Mouse (Mus musculus) forebrain, embryonic 13.5 days (tissue): ENCODE measurements around the gene Bckdk. TPM values are rescaled to one million over a fixed set of nuclear protein-coding genes. Genes with fewer than 3 reads are reported as not detected.
"Not testable (repeated sequence)": the region's sequence is repeated elsewhere in the genome, so short reads cannot be mapped to it uniquely, and the experiment has no call there.

ENCODE experiments used
- ATAC-seq: fragments of 200-750 bp; cut with Nextera tagmentation; 2 replicates; pipeline ENCODE4 v1.8.0; 2017
- H3K27ac ChIP-seq: fragments of 300-500 bp; sonication (generic); 2 replicates; pipeline ENCODE4 v1.5.1; 2015; ENCODE audit warnings: inconsistent platforms, mild to moderate bottlenecking, moderate library complexity
- H3K27me3 ChIP-seq: fragments of 300-500 bp; sonication (generic); 2 replicates; pipeline ENCODE4 v1.6.1; 2015; ENCODE audit warnings: mild to moderate bottlenecking, inconsistent platforms
- H3K36me3 ChIP-seq: fragments of 300-500 bp; sonication (generic); 2 replicates; pipeline ENCODE4 v1.6.1; 2015; ENCODE audit warnings: mild to moderate bottlenecking, inconsistent platforms; ENCODE audit not compliant: poor library complexity, severe bottlenecking
- H3K4me1 ChIP-seq: fragments of 300-500 bp; sonication (generic); 2 replicates; pipeline ENCODE4 v1.6.1; 2015; ENCODE audit warnings: inconsistent platforms
- H3K4me2 ChIP-seq: fragments of 300-500 bp; sonication (generic); 2 replicates; pipeline ENCODE4 v1.6.1; 2015; ENCODE audit warnings: inconsistent platforms, mild to moderate bottlenecking, moderate library complexity
- H3K4me3 ChIP-seq: fragments of 300-500 bp; sonication (generic); 2 replicates; pipeline ENCODE4 v1.5.1; 2015; ENCODE audit warnings: mild to moderate bottlenecking, inconsistent platforms
- H3K9ac ChIP-seq: fragments of 300-500 bp; sonication (generic); 2 replicates; pipeline ENCODE4 v1.6.1; 2015; ENCODE audit warnings: mild to moderate bottlenecking, inconsistent platforms
- H3K9me3 ChIP-seq: fragments of 300-500 bp; sonication (generic); replicated peaks from 2 replicates; pipeline ENCODE4 v1.6.1; 2016; ENCODE audit warnings: inconsistent platforms
- WGBS: fragments of 180-500 bp; shearing (Covaris S2); methylation state at CpG from one replicate; pipeline ENCODE4 v1.1.7; 2015; 5-methylcytosine and 5-hydroxymethylcytosine counted together
- polyA plus RNA-seq: library from polyadenylated mRNA; unstranded; fragments of >200 nt; fragmentation: Nextera tagmentation; extraction: Ambion mirVana; gene quantifications from 2 replicates; pipeline ENCODE4 v1.2.1, GENCODE M21; 2015

Bckdk gene
- polyA plus RNA-seq, 1 experiment from 2014 or later, result 80.2 TPM

GRCm38 (mm10) chr7:127935028-127935722 lies 31.3 kb downstream of the Bckdk start:
- Histone ChIP-seq H3K27ac (peak overlapping the region; percentile 49; the same call in 1 of the 2 replicates), H3K4me3 (peak overlapping the region; percentile 69), H3K36me3 (no peaks in the 10 kb centered on the region), H3K4me2 (peak overlapping the region; percentile 94), H3K9ac (peak overlapping the region; percentile 86), H3K4me1 (peaks cover 16% of the 10 kb centered on the region), H3K9me3 (no peaks in the 10 kb centered on the region), H3K27me3 (peaks cover 15% of the 10 kb centered on the region)
- 7% methylated on average over 32 of the region's 32 CpGs for WGBS
- peak; percentile 97 for ATAC-seq

- Histone ChIP-seq H3K27ac (peak overlapping the region; percentile 31; the same call in 1 of the 2 replicates), H3K4me1 (peaks cover 16% of the 10 kb centered on the region), H3K4me3 (peak overlapping the region; percentile 69), H3K4me2 (peak overlapping the region; percentile 94), H3K9ac (peak overlapping the region; percentile 86), H3K27me3 (peaks cover 9% of the 10 kb centered on the region; the same call in 1 of the 2 replicates), H3K9me3 (no peaks in the 10 kb centered on the region), H3K36me3 (no peaks in the 10 kb centered on the region)
- ATAC-seq, result peak; percentile 44; the same call in 1 of the 2 replicates
- WGBS, result under 1% methylated on average over 38 of the region's 38 CpGs
Measured at GRCm38 (mm10) chr7:127935748-127936159, 31.9 kb downstream of the Bckdk start.

DNA sequence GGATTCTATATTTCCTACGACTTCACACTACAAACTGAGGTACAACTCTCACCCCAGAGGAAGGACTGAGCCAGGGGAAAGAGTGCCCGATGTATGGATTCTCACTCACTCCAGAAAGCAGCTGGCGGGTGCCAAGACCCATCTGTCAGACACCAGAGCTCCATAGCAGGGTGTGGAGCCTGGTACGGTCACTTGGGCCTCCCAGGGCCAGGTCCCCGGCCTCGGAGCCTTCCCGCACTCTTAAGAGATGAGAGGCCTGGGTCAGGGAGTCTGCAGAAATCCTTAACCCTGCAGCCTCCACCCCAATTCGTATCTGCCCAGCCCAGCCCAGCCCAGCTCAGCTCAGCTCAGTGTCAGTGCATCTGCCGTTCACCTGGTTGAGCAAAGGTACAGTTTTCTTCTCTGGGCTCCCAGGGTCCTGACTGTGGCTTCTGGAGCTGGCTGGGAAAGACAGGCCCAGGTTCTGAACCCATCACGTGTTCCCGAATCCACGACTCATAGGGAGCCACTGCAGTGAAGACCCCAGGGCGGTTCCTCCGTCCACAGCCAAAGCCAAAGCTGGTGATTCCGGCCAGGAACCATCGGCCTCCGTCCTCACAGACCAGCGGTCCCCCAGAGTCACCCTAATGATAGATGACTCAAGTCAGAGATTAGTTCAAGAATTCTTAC lies 32.5 kb downstream of the Bckdk start:
- H3K9me3 ChIP-seq, result no peaks in the 10 kb centered on the region
- peak overlapping the region; percentile 94 for H3K4me2 ChIP-seq
- 0 out of 2 replicates have a peak, but pooled peaks cover 5% of the 10 kb centered on the region for H3K27me3 ChIP-seq
- 57% methylated on average over 18 of the region's 18 CpGs for WGBS
- no peaks in the 10 kb centered on the region for H3K36me3 ChIP-seq
- H3K27ac ChIP-seq, result no peak overlapping the region
- H3K9ac ChIP-seq, result peak overlapping the region; percentile 86
- H3K4me1 ChIP-seq, result peaks cover 16% of the 10 kb centered on the region
- peak overlapping the region; percentile 69 for H3K4me3 ChIP-seq
- ATAC-seq, result peak; percentile 6; the same call in 1 of the 2 replicates

GRCm38 (mm10) chr7:127942097-127942496 lies 38.2 kb downstream of the Bckdk start:
- peaks cover 36% of the 10 kb centered on the region for H3K27me3 ChIP-seq
- H3K4me2 ChIP-seq, H3K4me3 ChIP-seq, ATAC-seq, H3K27ac ChIP-seq, H3K9me3 ChIP-seq, H3K4me1 ChIP-seq, H3K9ac ChIP-seq, H3K36me3 ChIP-seq: not testable (repeated sequence)
- 59% methylated on average over 2 of the region's 2 CpGs for WGBS

DNA sequence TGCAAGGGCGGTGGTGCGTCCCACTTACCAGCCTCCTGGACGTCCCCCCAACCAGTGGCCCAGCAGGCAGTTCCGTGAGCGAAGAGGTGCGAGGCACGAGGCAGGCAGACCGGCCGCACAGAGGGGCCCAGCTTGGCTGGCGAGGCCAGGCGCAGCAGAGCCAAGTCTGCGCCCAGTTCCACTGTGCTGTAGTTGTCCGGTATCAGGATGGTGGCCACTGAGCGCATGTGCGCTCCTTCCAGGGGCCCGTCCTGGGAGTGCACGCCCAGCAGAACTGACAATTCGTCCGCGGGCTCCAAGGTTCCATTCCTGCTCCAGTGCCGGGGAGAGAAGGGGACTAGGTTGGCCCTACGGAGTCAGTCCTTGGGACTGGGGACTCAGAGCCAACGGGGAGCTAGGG lies 40.7 kb downstream of the Bckdk start:
- Histone ChIP-seq H3K9ac (no peak overlapping the region), H3K4me2 (no peak overlapping the region), H3K27ac (no peak overlapping the region), H3K36me3 (no peaks in the 10 kb centered on the region), H3K4me1 (no peaks in the 10 kb centered on the region), H3K9me3 (no peaks in the 10 kb centered on the region), H3K4me3 (no peak overlapping the region), H3K27me3 (peaks cover 36% of the 10 kb centered on the region)
- ATAC-seq, result no peak
- 17% methylated on average over 23 of the region's 23 CpGs for WGBS

DNA sequence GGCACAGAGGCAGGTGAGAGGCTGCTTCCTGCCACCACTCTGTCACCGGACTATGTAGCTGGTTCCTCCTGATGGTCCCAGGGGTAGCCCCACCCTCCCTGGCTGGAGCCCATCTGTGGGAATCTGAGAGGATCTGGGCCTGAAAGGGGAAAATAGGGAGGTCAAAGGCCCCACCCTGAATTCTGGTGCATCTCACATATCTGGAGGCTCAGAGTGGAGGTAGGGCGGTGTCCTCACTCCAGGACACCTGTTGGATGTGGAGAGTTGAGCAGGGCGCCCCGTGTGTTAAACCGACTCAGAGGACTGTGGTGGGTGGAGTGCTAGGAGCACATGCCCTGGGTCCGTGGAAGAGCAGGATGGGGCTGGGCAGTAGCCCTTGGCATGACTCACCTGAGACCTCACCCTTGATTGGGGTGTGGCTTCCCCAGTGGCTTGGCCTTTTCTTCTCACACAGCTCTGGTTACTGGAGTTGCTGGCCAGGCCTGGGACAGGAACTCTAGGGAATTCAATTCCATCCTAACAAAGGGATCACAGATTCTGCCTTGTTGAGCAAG lies 42.7 kb downstream of the Bckdk start, which contains the start of gene Prss36:
TSS of gene Prss36 (minus strand) at position 256 of the 554 bp plus-strand sequence.
- ATAC-seq, result no peak
- Histone ChIP-seq H3K27me3 (peaks cover 40% of the 10 kb centered on the region), H3K9ac (no peak within 1 kb of the TSS), H3K4me3 (no peak within 1 kb of the TSS), H3K36me3 (no peaks in the 10 kb centered on the region), H3K4me2 (no peak within 1 kb of the TSS), H3K4me1 (no peaks in the 10 kb centered on the region), H3K9me3 (no peaks in the 10 kb centered on the region), H3K27ac (no peak within 1 kb of the TSS)
- 83% methylated on average over 6 of the region's 6 CpGs for WGBS

DNA sequence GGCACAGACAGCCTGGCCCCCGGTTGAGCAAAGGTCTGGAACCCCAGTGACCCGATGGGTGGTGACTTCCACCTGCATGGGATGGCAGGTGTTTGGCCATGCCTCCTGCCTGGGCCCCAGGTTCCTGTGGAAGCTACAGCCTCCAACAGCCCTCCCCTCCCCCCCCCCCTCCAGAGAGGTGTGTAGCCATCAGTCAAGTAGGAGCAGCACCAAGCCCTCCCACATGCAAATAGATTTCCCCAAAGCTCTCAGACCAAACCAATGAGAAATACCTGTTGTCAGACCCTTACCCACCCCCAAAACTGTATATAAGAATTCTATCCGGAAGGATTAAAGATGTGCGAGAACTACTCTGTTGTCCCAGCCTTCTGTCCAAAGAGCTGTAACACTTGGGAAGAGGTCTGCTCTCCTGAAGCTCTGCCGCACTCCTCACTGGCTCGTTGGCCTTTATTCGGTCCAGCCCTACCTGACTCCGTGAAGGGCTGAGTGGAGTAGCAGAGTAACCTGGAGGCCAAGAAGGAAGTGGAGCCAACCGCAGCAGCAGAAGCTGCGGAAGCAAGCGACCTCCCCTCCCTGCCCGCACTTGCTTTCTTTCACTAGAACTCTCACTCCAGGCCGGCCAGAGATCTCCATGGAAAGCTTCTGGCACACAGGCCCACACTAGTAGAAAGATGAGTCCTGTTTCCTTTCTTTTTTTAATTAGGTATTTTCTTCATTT lies 49.1 kb downstream of the Bckdk start:
- no peak overlapping the region for H3K4me3 ChIP-seq
- no peaks in the 10 kb centered on the region for H3K9me3 ChIP-seq
- ATAC-seq, result no peak
- 47% methylated on average over 13 of the region's 13 CpGs for WGBS
- peaks cover 3% of the 10 kb centered on the region; the same call in 1 of the 2 replicates for H3K27me3 ChIP-seq
- H3K27ac ChIP-seq, result no peak overlapping the region
- H3K9ac ChIP-seq, result no peak overlapping the region
- no peak overlapping the region for H3K4me2 ChIP-seq
- no peaks in the 10 kb centered on the region for H3K4me1 ChIP-seq
- no peaks in the 10 kb centered on the region for H3K36me3 ChIP-seq

DNA sequence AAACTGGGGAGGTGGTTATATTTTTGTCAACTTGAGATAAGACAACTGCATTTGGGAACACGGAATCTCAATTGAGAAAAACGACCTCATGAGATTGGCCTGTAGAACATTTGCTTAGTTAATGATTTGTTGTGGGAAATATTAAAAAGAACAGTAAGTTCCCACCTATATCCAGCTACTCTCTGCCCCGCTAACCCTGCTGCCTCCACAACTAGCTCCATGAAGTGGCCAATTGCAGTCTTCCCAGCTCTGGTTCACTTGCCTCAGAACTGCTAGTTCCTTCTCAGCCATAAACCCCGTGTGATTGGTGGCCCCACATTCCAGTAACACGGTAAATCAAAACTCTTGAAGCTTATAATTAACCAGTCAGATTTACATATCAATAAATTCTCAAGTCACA lies 55.5 kb downstream of the Bckdk start:
- H3K36me3 ChIP-seq, result no peaks in the 10 kb centered on the region
- no peaks in the 10 kb centered on the region for H3K4me1 ChIP-seq
- H3K9ac ChIP-seq, result no peak overlapping the region
- no peaks in the 10 kb centered on the region for H3K9me3 ChIP-seq
- ATAC-seq, result no peak
- 64% methylated on average over 5 of the region's 5 CpGs for whole genome bisulfite sequencing
- H3K4me2 ChIP-seq, result no peak overlapping the region
- H3K27ac ChIP-seq, result no peak overlapping the region
- no peak overlapping the region for H3K4me3 ChIP-seq
- no peaks in the 10 kb centered on the region for H3K27me3 ChIP-seq

Other genes starting within 250 kb of the Bckdk start
- 36.6 and 40.8 TPM in 2 replicates for gene Bcl7c, start 195.1 kb upstream of the Bckdk start, polyA plus RNA-seq
- gene Ctf1, start 191.3 kb upstream of the Bckdk start, polyA plus RNA-seq, result 3.8 and 4.4 TPM in 2 replicates
- gene Ctf2, start 171.9 kb upstream of the Bckdk start, polyA plus RNA-seq, result 0.19 and 0.36 TPM in 2 replicates
- 7.7 and 9.6 TPM in 2 replicates for gene Fbxl19, start 159.5 kb upstream of the Bckdk start, polyA plus RNA-seq
- 4.8 and 5.4 TPM in 2 replicates for gene Orai3, start 134.3 kb upstream of the Bckdk start, polyA plus RNA-seq
- gene Setd1a, start 127.4 kb upstream of the Bckdk start, polyA plus RNA-seq, result 20.0 and 21.5 TPM in 2 replicates
- gene Gm49388, start 118.5 kb upstream of the Bckdk start, polyA plus RNA-seq, result not detected in 2 replicates
- 5.0 and 7.5 TPM in 2 replicates for gene Hsd3b7, start 103.5 kb upstream of the Bckdk start, polyA plus RNA-seq
- 20.5 and 25.6 TPM in 2 replicates for gene Stx4a, start 79.8 kb upstream of the Bckdk start, polyA plus RNA-seq
- 18.9 and 21.9 TPM in 2 replicates for gene Stx1b, start 79.5 kb upstream of the Bckdk start, polyA plus RNA-seq
- 12.9 and 15.5 TPM in 2 replicates for gene Zfp646, start 27.9 kb upstream of the Bckdk start, polyA plus RNA-seq
- 39.1 and 44.8 TPM in 2 replicates for gene Zfp668, start 27.3 kb upstream of the Bckdk start, polyA plus RNA-seq
- gene Prss53, start 13.1 kb upstream of the Bckdk start, polyA plus RNA-seq, result 0.66 and 0.77 TPM in 2 replicates
- gene Gm21974, start 8.6 kb upstream of the Bckdk start, polyA plus RNA-seq, result not detected in 2 replicates
- gene Vkorc1, start 8.5 kb upstream of the Bckdk start, polyA plus RNA-seq, result 55.8 and 59.5 TPM in 2 replicates
- gene Kat8, start 8.4 kb downstream of the Bckdk start, polyA plus RNA-seq, result 49.8 and 51.1 TPM in 2 replicates
- 0.09 and 0.29 TPM in 2 replicates for gene Prss8, start 26.0 kb downstream of the Bckdk start, polyA plus RNA-seq
- gene Prss36, start 42.6 kb downstream of the Bckdk start, polyA plus RNA-seq, result 7.9 and 10.1 TPM in 2 replicates
- gene Fus, start 63.4 kb downstream of the Bckdk start, polyA plus RNA-seq, result 452 and 476 TPM in 2 replicates
- 3.2 and 3.9 TPM in 2 replicates for gene Pycard, start 89.8 kb downstream of the Bckdk start, polyA plus RNA-seq
- gene Trim72, start 99.9 kb downstream of the Bckdk start, polyA plus RNA-seq, result not detected in 2 replicates
- 0.36 and 0.40 TPM in 2 replicates for gene Itgam, start 158.6 kb downstream of the Bckdk start, polyA plus RNA-seq
- not detected in 2 replicates for gene Gm49368, start 158.6 kb downstream of the Bckdk start, polyA plus RNA-seq
- 0.04 TPM in 1 of 2 replicates, not detected in the other for gene Itgax, start 225.5 kb downstream of the Bckdk start, polyA plus RNA-seq